Mouse (Mus musculus): Measurements from ENCODE around the gene Dyrk1a. TPM values are rescaled to one million over a fixed set of nuclear protein-coding genes. Genes with fewer than 3 reads are reported as not detected.

Dyrk1a gene
- 10 to 100 TPM; 84.3 to 90.8 TPM for total RNA-seq (2021)

GRCm38 (mm10) chr16:94569229-94570176 lies at the start of gene Dyrk1a:
Gene Dyrk1a (plus strand): TSS chr16:94570010.
- peak; percentile 91 to 94 for DNase-seq (ENCODE audit: extremely low spot score in 1 of 2, low spot score in 1 of 2)

- DNase-seq (ENCODE audit: extremely low spot score in 1 of 2, low spot score in 1 of 2) = no peak
Measured at GRCm38 (mm10) chr16:94523594-94524377, 46.0 kb upstream of the Dyrk1a start.

- DNase-seq (ENCODE audit: extremely low spot score in 1 of 2, low spot score in 1 of 2) = no peak
Measured at GRCm38 (mm10) chr16:94524691-94525090, 45.1 kb upstream of the Dyrk1a start.

- DNase-seq (ENCODE audit: extremely low spot score in 1 of 2, low spot score in 1 of 2) = no peak
Measured at GRCm38 (mm10) chr16:94525955-94526343, 43.9 kb upstream of the Dyrk1a start.

GRCm38 (mm10) chr16:94526344-94527151 lies 43.3 kb upstream of the Dyrk1a start, which contains the start of gene Vps26c:
Gene Vps26c (minus strand): TSS chr16:94526830.
- DNase-seq (ENCODE audit: extremely low spot score in 1 of 2, low spot score in 1 of 2) = peak; percentile 84 to 96

GRCm38 (mm10) chr16:94527152-94527534 lies 42.7 kb upstream of the Dyrk1a start:
- DNase-seq (ENCODE audit: extremely low spot score in 1 of 2, low spot score in 1 of 2) = no peak

GRCm38 (mm10) chr16:94527546-94527945 lies 42.3 kb upstream of the Dyrk1a start:
- DNase-seq (ENCODE audit: extremely low spot score in 1 of 2, low spot score in 1 of 2) = no peak

GRCm38 (mm10) chr16:94531268-94531667 lies 38.5 kb upstream of the Dyrk1a start:
- DNase-seq (ENCODE audit: extremely low spot score in 1 of 2, low spot score in 1 of 2) = no peak

- no peak for DNase-seq (ENCODE audit: extremely low spot score in 1 of 2, low spot score in 1 of 2)
Measured at GRCm38 (mm10) chr16:94533679-94534078, 36.1 kb upstream of the Dyrk1a start.

GRCm38 (mm10) chr16:94535716-94536115 lies 34.1 kb upstream of the Dyrk1a start:
- no peak for DNase-seq (ENCODE audit: extremely low spot score in 1 of 2, low spot score in 1 of 2)

GRCm38 (mm10) chr16:94536417-94537158 lies 33.2 kb upstream of the Dyrk1a start:
- no peak for DNase-seq (ENCODE audit: extremely low spot score in 1 of 2, low spot score in 1 of 2)

- DNase-seq (ENCODE audit: extremely low spot score in 1 of 2, low spot score in 1 of 2) = no peak
Measured at GRCm38 (mm10) chr16:94537159-94537527, 32.7 kb upstream of the Dyrk1a start.

- DNase-seq (ENCODE audit: extremely low spot score in 1 of 2, low spot score in 1 of 2) = no peak
Measured at GRCm38 (mm10) chr16:94540140-94540539, 29.7 kb upstream of the Dyrk1a start.

- DNase-seq (ENCODE audit: extremely low spot score in 1 of 2, low spot score in 1 of 2) = no peak
Measured at GRCm38 (mm10) chr16:94542898-94543297, 26.9 kb upstream of the Dyrk1a start.

GRCm38 (mm10) chr16:94544540-94545105 lies 25.2 kb upstream of the Dyrk1a start:
- no peak for DNase-seq (ENCODE audit: extremely low spot score in 1 of 2, low spot score in 1 of 2)

GRCm38 (mm10) chr16:94545781-94546562 lies 23.8 kb upstream of the Dyrk1a start:
- no peak for DNase-seq (ENCODE audit: extremely low spot score in 1 of 2, low spot score in 1 of 2)

- DNase-seq (ENCODE audit: extremely low spot score in 1 of 2, low spot score in 1 of 2) = no peak
Measured at GRCm38 (mm10) chr16:94549813-94550212, 20.0 kb upstream of the Dyrk1a start.

GRCm38 (mm10) chr16:94551934-94552333 lies 17.9 kb upstream of the Dyrk1a start:
- no peak for DNase-seq (ENCODE audit: extremely low spot score in 1 of 2, low spot score in 1 of 2)

GRCm38 (mm10) chr16:94555346-94555745 lies 14.5 kb upstream of the Dyrk1a start:
- no peak for DNase-seq (ENCODE audit: extremely low spot score in 1 of 2, low spot score in 1 of 2)
